15 mouse cellular contexts compared by ENCODE assay signal in genomic region chr4:138459775-138460174, GRCm38 (mm10). TPM values are rescaled to one million over a fixed set of nuclear protein-coding genes. Genes with fewer than 3 reads are reported as not detected.
DNase-seq lines count a peak whose midpoint lies in the region; ATAC-seq and TF ChIP-seq lines count a peak whose summit lies in the region.
"Had no signal": no experiment of that assay in that cellular context is flagged by ENCODE, and none has a peak within 500 bp of the region (broad histone marks: within the 10 kb centered on the region; RNA-seq: fewer than 3 reads in every experiment).

No protein-coding gene starts in this region.

- H3K4me2 ChIP-seq in midbrain, embryonic 13.5 days (replicated peaks) = no peak overlapping the region
- H3K4me2 ChIP-seq in kidney, embryonic 14.5 days (replicated peaks; ENCODE audit: low read depth, low read length) = no peak overlapping the region
- H3K4me2 ChIP-seq in liver, postnatal 0 days (ENCODE audit: low read depth, low read length) = peak overlapping the region; percentile 51
- H3K4me2 ChIP-seq: embryonic facial prominence, embryonic 15.5 days; hindbrain, embryonic 15.5 days; stomach, embryonic 15.5 days had no signal

- H3K4me1 ChIP-seq in midbrain, embryonic 13.5 days (replicated peaks) = peaks cover 78% of the 10 kb centered on the region
- H3K4me1 ChIP-seq in midbrain, embryonic 10.5 days = peaks cover 90% of the 10 kb centered on the region
- peaks cover 70% of the 10 kb centered on the region for H3K4me1 ChIP-seq in kidney, embryonic 14.5 days (ENCODE audit: control insufficient read depth, insufficient read depth, low read length)
- peaks cover 36% of the 10 kb centered on the region for H3K4me1 ChIP-seq in liver, postnatal 0 days (ENCODE audit: insufficient read depth)

- 0 out of 2 replicates have a peak overlapping the region, but pooled peaks have one; percentile 2 for H3K27ac ChIP-seq in midbrain, embryonic 13.5 days
- H3K27ac ChIP-seq in midbrain, embryonic 10.5 days (replicated peaks) = no peak overlapping the region
- H3K27ac ChIP-seq in kidney, embryonic 14.5 days (ENCODE audit: low read depth, low read length) = peak overlapping the region; percentile 59; the same call in 1 of the 2 replicates
- peak overlapping the region; percentile 50 for H3K27ac ChIP-seq in liver, postnatal 0 days (ENCODE audit: low read depth)
- H3K27ac ChIP-seq: embryonic facial prominence, embryonic 15.5 days; gastrocnemius, adult 2 months; hindbrain, embryonic 15.5 days; macrophage; stomach, embryonic 15.5 days had no signal

- DNase-seq in midbrain, embryonic 10.5 days (ENCODE audit: low spot score) = no peak
- DNase-seq in kidney, postnatal 4 days = peak; percentile 61 to 77
- DNase-seq in liver, postnatal 0 days = no peak
- DNase-seq in spleen, postnatal 36 days (ENCODE audit: low spot score in 2 of 2) = no peak
- no peak for DNase-seq in left cerebral cortex, postnatal 36 days (ENCODE audit: low spot score in 2 of 2)
- DNase-seq: adrenal gland, postnatal 25 days; gastrocnemius, adult 2 months; lung, adult 18-20 months had no signal

- intact Hi-C loops in left cerebral cortex, postnatal 36 days (cut with DNase I) = no loop called here

- no peak for ATAC-seq in midbrain, embryonic 13.5 days
- ATAC-seq in kidney, embryonic 14.5 days (ENCODE audit: low FRiP score, low TSS enrichment) = no peak
- ATAC-seq in liver, postnatal 0 days = peak; percentile 66

- no peak for TF ChIP-seq EP300 in liver, postnatal 0 days (IDR thresholded peaks at IDR 0.05; ENCODE audit: low read depth)

- no peak overlapping the region for H3K4me3 ChIP-seq in midbrain, embryonic 13.5 days (replicated peaks)
- H3K4me3 ChIP-seq in midbrain, embryonic 10.5 days = no peak overlapping the region
- no peak overlapping the region for H3K4me3 ChIP-seq in kidney, embryonic 14.5 days (ENCODE audit: low read length)
- H3K4me3 ChIP-seq in liver, postnatal 0 days (ENCODE audit: low read depth, low read length) = peak overlapping the region; percentile 11; the same call in 1 of the 2 replicates
- H3K4me3 ChIP-seq: embryonic facial prominence, embryonic 15.5 days; gastrocnemius, adult 2 months; hindbrain, embryonic 15.5 days; stomach, embryonic 15.5 days had no signal

- H3K27me3 ChIP-seq in midbrain, embryonic 13.5 days = no peaks in the 10 kb centered on the region
- peaks cover 72% of the 10 kb centered on the region for H3K27me3 ChIP-seq in midbrain, embryonic 10.5 days (ENCODE audit: low read depth, poor library complexity, severe bottlenecking)
- H3K27me3 ChIP-seq in kidney, embryonic 14.5 days (ENCODE audit: control insufficient read depth, insufficient read depth, low read length) = no peaks in the 10 kb centered on the region
- peaks cover 21% of the 10 kb centered on the region for H3K27me3 ChIP-seq in liver, postnatal 0 days (ENCODE audit: insufficient read depth, low read length)
- H3K27me3 ChIP-seq: hindbrain, embryonic 15.5 days; stomach, embryonic 15.5 days had no signal

- H3K9me3 ChIP-seq in midbrain, embryonic 13.5 days = no peaks in the 10 kb centered on the region
- no peaks in the 10 kb centered on the region for H3K9me3 ChIP-seq in midbrain, embryonic 10.5 days (replicated peaks)
- H3K9me3 ChIP-seq in kidney, embryonic 14.5 days (ENCODE audit: control insufficient read depth, low read length) = no peaks in the 10 kb centered on the region
- H3K9me3 ChIP-seq in liver, postnatal 0 days (ENCODE audit: low read length) = no peaks in the 10 kb centered on the region
- H3K9me3 ChIP-seq: embryonic facial prominence, embryonic 15.5 days; hindbrain, embryonic 15.5 days; stomach, embryonic 15.5 days had no signal

- H3K36me3 ChIP-seq in midbrain, embryonic 13.5 days = 0 out of 2 replicates have a peak, but pooled peaks cover 2% of the 10 kb centered on the region
- peaks cover 17% of the 10 kb centered on the region; the same call in 1 of the 2 replicates for H3K36me3 ChIP-seq in midbrain, embryonic 10.5 days
- H3K36me3 ChIP-seq in kidney, embryonic 14.5 days (ENCODE audit: control insufficient read depth, insufficient read depth, low read length) = no peaks in the 10 kb centered on the region
- H3K36me3 ChIP-seq in liver, postnatal 0 days (replicated peaks; ENCODE audit: insufficient read depth, low read length) = no peaks in the 10 kb centered on the region
- H3K36me3 ChIP-seq: embryonic facial prominence, embryonic 15.5 days; G1E; hindbrain, embryonic 15.5 days; stomach, embryonic 15.5 days had no signal

- no peak overlapping the region for H3K9ac ChIP-seq in midbrain, embryonic 13.5 days (replicated peaks)
- 0 out of 2 replicates have a peak overlapping the region, but pooled peaks have one; percentile 2 for H3K9ac ChIP-seq in kidney, embryonic 14.5 days (ENCODE audit: low read depth, low read length)
- H3K9ac ChIP-seq in liver, postnatal 0 days (replicated peaks) = no peak overlapping the region
- H3K9ac ChIP-seq: embryonic facial prominence, embryonic 15.5 days; hindbrain, embryonic 15.5 days; stomach, embryonic 15.5 days had no signal

- WGBS in midbrain, embryonic 13.5 days = 83% methylated on average over 6 of the region's 6 CpGs
- 79% methylated on average over 6 of the region's 6 CpGs for WGBS in midbrain, embryonic 10.5 days
- 64% methylated on average over 6 of the region's 6 CpGs for WGBS in kidney, embryonic 14.5 days
- 47% methylated on average over 6 of the region's 6 CpGs for WGBS in liver, postnatal 0 days (ENCODE audit: insufficient replicate concordance)

- 0 out of 2 replicates have a peak, but pooled peaks have one; percentile 16 for TF ChIP-seq CTCF in liver, postnatal 0 days (IDR thresholded peaks at IDR 0.05; ENCODE audit: low read depth)

RNA-seq across cellular contexts. Expression of gene Camk2n1, which starts 5.7 kb away (rescaled TPM):
- polyA plus RNA-seq in midbrain, embryonic 13.5 days (2015; fragmentation: Nextera tagmentation; extraction: Ambion mirVana) = 13.0 and 13.4 TPM in 2 replicates
- polyA plus RNA-seq in midbrain, embryonic 10.5 days (2016; fragmentation: Nextera tagmentation; extraction: Ambion mirVana) = 3.3 and 3.9 TPM in 2 replicates
- polyA plus RNA-seq in kidney, embryonic 14.5 days (2014; fragmentation: Nextera tagmentation; extraction: Ambion mirVana) = 7.4 and 10.1 TPM in 2 replicates
- 5.5 and 6.1 TPM in 2 replicates for polyA plus RNA-seq in liver, postnatal 0 days (2015; fragmentation: Nextera tagmentation; extraction: Ambion mirVana)
- 1,000 to 10,000 TPM; 1,236 to 1,427 TPM for total RNA-seq in left cerebral cortex, postnatal 36 days (2021)
- polyA plus RNA-seq: macrophage had no signal

RNA-seq across cellular contexts. Expression of gene Mul1, which starts 25.3 kb away (rescaled TPM):
- polyA plus RNA-seq in midbrain, embryonic 13.5 days (2015; fragmentation: Nextera tagmentation; extraction: Ambion mirVana) = 18.3 and 19.9 TPM in 2 replicates
- polyA plus RNA-seq in midbrain, embryonic 10.5 days (2016; fragmentation: Nextera tagmentation; extraction: Ambion mirVana) = 19.2 and 22.3 TPM in 2 replicates
- 16.7 and 16.9 TPM in 2 replicates for polyA plus RNA-seq in kidney, embryonic 14.5 days (2014; fragmentation: Nextera tagmentation; extraction: Ambion mirVana)
- polyA plus RNA-seq in liver, postnatal 0 days (2015; fragmentation: Nextera tagmentation; extraction: Ambion mirVana) = 17.5 and 20.0 TPM in 2 replicates
- total RNA-seq in left cerebral cortex, postnatal 36 days (2021) = 10 to 100 TPM; 56.4 to 58.5 TPM

Comparison
In these comparisons a context has a peak if more than half of its experiments do, and no peak if none do; other contexts are left out.
1. DNase-seq: peak in kidney, postnatal 4 days (2 of 2); none in midbrain, embryonic 10.5 days (single experiment), liver, postnatal 0 days (single experiment), spleen, postnatal 36 days (0 of 2) and left cerebral cortex, postnatal 36 days (0 of 2).